Mouse (Mus musculus) bone marrow macrophage, adult 2 months (primary cell): Measurements from ENCODE around the gene Slc10a4. TPM values are rescaled to one million over a fixed set of nuclear protein-coding genes. Genes with fewer than 3 reads are reported as not detected.

ENCODE experiments used
- H3K27ac ChIP-seq: 2 replicates; pipeline ENCODE4 v1.5.1; 2012; ENCODE audit warnings: low read depth, low read length; ENCODE audit not compliant: insufficient read depth
- H3K4me1 ChIP-seq: 2 replicates; pipeline ENCODE4 v1.6.1; 2012; ENCODE audit warnings: low read length; ENCODE audit not compliant: control insufficient read depth, insufficient read depth
- H3K4me3 ChIP-seq: 2 replicates; pipeline ENCODE4 v1.5.1; 2012; ENCODE audit warnings: mild to moderate bottlenecking, low read length, moderate library complexity; ENCODE audit not compliant: insufficient read depth
- CTCF ChIP-seq: IDR thresholded peaks from 2 replicates; pipeline ENCODE4 v1.5.1; 2012; ENCODE audit warnings: low read depth, mild to moderate bottlenecking, low read length, moderate library complexity
- POLR2A ChIP-seq: IDR thresholded peaks from 2 replicates; pipeline ENCODE4 v1.6.1; 2012; ENCODE audit warnings: mild to moderate bottlenecking, low read depth, low read length, borderline replicate concordance
- polyA plus RNA-seq: library from polyadenylated mRNA; stranded (reverse); fragments of >200 nt; gene quantifications from 2 replicates; pipeline ENCODE4 v1.2.4, GENCODE M21; 2012; ENCODE audit not compliant: missing spikeins, insufficient read depth, insufficient read length

Gene Slc10a4
- not detected in 2 replicates for polyA plus RNA-seq

DNA sequence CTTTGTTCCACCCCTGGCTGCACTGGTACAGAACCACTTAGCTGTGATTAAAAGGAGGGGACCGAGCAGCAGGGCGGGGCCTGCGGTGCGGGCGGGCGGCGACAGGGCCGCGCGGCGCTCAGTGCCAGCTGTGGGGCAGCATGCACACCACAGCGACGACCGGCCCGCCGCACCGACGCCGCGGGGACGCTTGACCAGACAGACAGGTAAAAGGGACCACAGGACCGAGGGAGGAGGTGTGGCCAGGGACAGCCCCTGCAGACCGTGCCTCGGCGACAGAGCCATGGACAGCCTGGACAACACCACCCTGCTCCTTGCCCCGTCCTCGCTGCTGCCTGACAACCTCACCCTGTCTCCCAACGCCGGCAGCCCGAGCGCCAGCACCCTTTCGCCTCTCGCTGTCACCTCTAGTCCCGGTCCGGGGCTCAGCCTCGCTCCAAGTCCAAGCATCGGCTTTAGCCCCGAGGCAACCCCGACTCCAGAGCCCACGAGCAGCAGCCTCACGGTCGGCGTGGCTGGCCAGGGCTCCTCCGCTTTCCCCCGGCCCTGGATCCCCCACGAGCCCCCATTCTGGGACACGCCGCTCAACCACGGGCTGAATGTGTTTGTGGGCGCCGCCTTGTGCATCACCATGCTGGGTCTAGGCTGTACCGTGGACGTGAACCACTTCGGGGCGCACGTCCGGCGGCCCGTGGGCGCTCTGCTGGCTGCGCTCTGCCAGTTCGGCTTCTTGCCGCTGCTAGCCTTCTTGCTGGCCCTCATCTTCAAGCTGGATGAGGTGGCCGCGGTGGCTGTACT, at the start of gene Slc10a4:
Gene Slc10a4 (plus strand): TSS at position 100 of the 798 bp plus-strand sequence.
- no peaks in the 10 kb centered on the region for H3K4me1 ChIP-seq
- TF ChIP-seq CTCF (no peak), POLR2A (no peak)
- H3K4me3 ChIP-seq, result peak within 1 kb of the TSS; percentile 29
- no peak within 1 kb of the TSS for H3K27ac ChIP-seq

GRCm38 (mm10) chr5:72957281-72957680, 49.4 kb upstream of the Slc10a4 start:
- Histone ChIP-seq H3K4me1 (peaks cover 8% of the 10 kb centered on the region), H3K27ac (no peak overlapping the region), H3K4me3 (no peak overlapping the region)
- TF ChIP-seq CTCF (no peak), POLR2A (no peak)

- Histone ChIP-seq H3K4me3 (no peak overlapping the region), H3K27ac (no peak overlapping the region), H3K4me1 (peaks cover 4% of the 10 kb centered on the region)
- no peak for TF ChIP-seq POLR2A
- no peak for TF ChIP-seq CTCF
These were observed 46.6 kb upstream of the Slc10a4 start for GRCm38 (mm10) chr5:72960096-72960495.

- no peak overlapping the region for H3K4me3 ChIP-seq
- no peak overlapping the region for H3K27ac ChIP-seq
- no peak for TF ChIP-seq CTCF
- TF ChIP-seq POLR2A, result no peak
- 0 out of 2 replicates have a peak, but pooled peaks cover 2% of the 10 kb centered on the region for H3K4me1 ChIP-seq
These were observed 41.0 kb upstream of the Slc10a4 start for GRCm38 (mm10) chr5:72965706-72966105.

GRCm38 (mm10) chr5:72972435-72972834, 34.2 kb upstream of the Slc10a4 start:
- no peak overlapping the region for H3K4me3 ChIP-seq
- TF ChIP-seq POLR2A, result no peak
- TF ChIP-seq CTCF, result no peak
- no peak overlapping the region for H3K27ac ChIP-seq
- H3K4me1 ChIP-seq, result peaks cover 2% of the 10 kb centered on the region; the same call in 1 of the 2 replicates

DNA sequence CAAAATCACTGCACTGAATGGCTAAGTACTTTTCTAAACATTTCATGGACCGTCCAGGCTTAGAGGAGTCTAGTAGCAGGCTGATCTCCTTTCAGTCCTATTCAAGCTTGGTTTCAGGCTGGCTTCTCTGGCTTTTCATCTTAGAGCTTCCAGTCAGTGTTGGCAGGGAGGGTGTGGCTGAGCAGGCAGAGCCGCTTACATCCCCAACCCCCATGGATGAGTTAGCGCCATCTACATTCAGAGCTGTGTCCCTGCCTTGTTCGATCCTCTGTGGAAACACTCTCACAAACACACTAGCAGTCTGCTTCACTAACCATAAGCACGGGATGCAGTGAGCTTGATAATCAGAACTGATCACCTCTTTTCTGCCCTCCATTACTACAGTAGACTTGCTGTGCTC, 33.7 kb upstream of the Slc10a4 start:
- Histone ChIP-seq H3K27ac (no peak overlapping the region), H3K4me1 (peaks cover 2% of the 10 kb centered on the region; the same call in 1 of the 2 replicates), H3K4me3 (no peak overlapping the region)
- TF ChIP-seq CTCF, result no peak
- TF ChIP-seq POLR2A, result no peak

DNA sequence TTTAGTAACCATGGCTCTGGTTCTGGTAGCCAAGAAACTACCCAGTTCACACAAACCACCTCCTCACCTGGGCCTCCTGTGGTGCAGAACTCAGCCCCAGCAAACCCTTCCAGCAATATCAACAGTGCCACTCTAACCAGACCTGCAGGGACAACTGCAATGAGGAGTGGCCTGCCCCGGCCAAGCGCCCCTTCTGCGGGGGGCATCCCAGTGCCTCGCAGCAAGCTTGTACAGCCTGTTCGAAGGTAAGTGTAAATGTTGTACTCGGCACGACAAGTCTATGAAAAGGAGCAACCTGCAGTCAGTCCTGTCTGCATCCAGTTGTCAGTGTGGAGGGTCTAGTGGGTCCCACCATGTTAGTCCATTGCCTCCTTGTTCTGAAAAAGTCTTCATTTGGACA, 32.1 kb upstream of the Slc10a4 start, which contains the start of gene Gm10135:
Gene Gm10135 (minus strand): TSS at position 101 of the 400 bp plus-strand sequence.
- TF ChIP-seq CTCF, result no peak
- no peak for TF ChIP-seq POLR2A

DNA sequence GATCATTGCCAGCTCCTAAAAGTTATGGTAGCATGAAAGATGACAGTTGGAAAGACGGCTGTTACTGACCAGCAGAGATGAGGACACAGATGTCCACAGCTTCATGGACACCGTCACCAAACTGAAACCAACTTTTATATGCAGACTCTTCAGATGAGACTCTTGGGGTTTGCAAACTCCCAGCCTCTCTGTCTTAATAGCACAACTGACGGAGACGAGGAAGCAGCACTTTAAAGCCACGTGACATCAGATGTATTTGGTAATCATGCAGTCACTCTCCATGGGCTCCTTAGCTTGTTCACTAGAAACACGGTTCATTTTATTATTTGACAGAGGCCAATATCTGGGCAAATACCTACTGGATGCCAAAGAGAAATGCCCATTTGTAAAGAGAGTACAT, 30.7 kb upstream of the Slc10a4 start:
- TF ChIP-seq CTCF (no peak), POLR2A (no peak)
- H3K4me1 ChIP-seq, result peaks cover 2% of the 10 kb centered on the region; the same call in 1 of the 2 replicates

More for the DNA sequence above, 32.1 kb upstream of the Slc10a4 start, which contains the start of gene Gm10135:
- Histone ChIP-seq H3K4me3 (no peak within 1 kb of the TSS), H3K4me1 (peaks cover 2% of the 10 kb centered on the region; the same call in 1 of the 2 replicates), H3K27ac (no peak within 1 kb of the TSS)

GRCm38 (mm10) chr5:72976539-72976938, 30.1 kb upstream of the Slc10a4 start:
- no peak overlapping the region for H3K4me3 ChIP-seq
- TF ChIP-seq CTCF (no peak), POLR2A (no peak)
- peaks cover 2% of the 10 kb centered on the region; the same call in 1 of the 2 replicates for H3K4me1 ChIP-seq
- H3K27ac ChIP-seq, result no peak overlapping the region

More for the DNA sequence above, 30.7 kb upstream of the Slc10a4 start:
- H3K27ac ChIP-seq, result no peak overlapping the region
- no peak overlapping the region for H3K4me3 ChIP-seq

DNA sequence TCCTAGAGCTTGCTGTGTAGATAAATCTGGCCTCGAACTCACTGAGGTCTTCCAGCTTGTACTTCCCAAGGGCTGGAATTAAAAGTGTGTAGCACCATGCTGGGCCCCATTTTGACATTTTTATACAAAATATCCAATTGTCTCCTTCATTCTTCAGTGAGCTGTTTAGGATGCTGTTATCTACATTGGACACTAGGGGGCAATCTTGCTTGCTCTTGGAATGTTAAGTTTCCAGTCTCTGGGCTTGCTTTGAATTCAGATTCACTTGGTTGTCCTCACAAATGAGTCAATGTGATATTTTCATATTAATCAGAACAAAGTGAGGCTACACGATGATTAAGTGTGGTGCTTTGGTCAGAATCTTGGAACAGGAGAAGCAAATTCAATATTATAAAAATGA, 22.6 kb upstream of the Slc10a4 start:
- peaks cover 6% of the 10 kb centered on the region for H3K4me1 ChIP-seq
- TF ChIP-seq POLR2A, result no peak
- no peak for TF ChIP-seq CTCF
- no peak overlapping the region for H3K27ac ChIP-seq
- no peak overlapping the region for H3K4me3 ChIP-seq

GRCm38 (mm10) chr5:72987786-72988185, 18.9 kb upstream of the Slc10a4 start:
- Histone ChIP-seq H3K27ac (no peak overlapping the region), H3K4me1 (no peaks in the 10 kb centered on the region), H3K4me3 (no peak overlapping the region)
- no peak for TF ChIP-seq POLR2A
- TF ChIP-seq CTCF, result no peak
